Mouse (Mus musculus) embryonic facial prominence, embryonic 15.5 days (tissue): ENCODE measurements around the gene Col6a1. TPM values are rescaled to one million over a fixed set of nuclear protein-coding genes. Genes with fewer than 3 reads are reported as not detected.

ENCODE experiments used
- polyA plus RNA-seq: library from polyadenylated mRNA; unstranded; fragments of >200 nt; fragmentation: Nextera tagmentation; extraction: Ambion mirVana; gene quantifications from 2 replicates; pipeline ENCODE4 v1.2.1, GENCODE M21; 2015

Gene Col6a1
- polyA plus RNA-seq, 1 experiment from 2014 or later = 419 TPM

Other genes with a start within 250 kb of the Col6a1 start
- 28.3 and 38.6 TPM in 2 replicates for gene Lss, start 194.6 kb downstream of the Col6a1 start, polyA plus RNA-seq
- 0.13 TPM in 1 of 2 replicates, not detected in the other for gene Spatc1l, start 163.9 kb downstream of the Col6a1 start, polyA plus RNA-seq
- gene Ftcd, start 150.5 kb downstream of the Col6a1 start, polyA plus RNA-seq = 0.14 TPM in 1 of 2 replicates, not detected in the other
- gene Col6a2, start 102.5 kb downstream of the Col6a1 start, polyA plus RNA-seq = 390 and 438 TPM in 2 replicates
- 26.8 and 27.7 TPM in 2 replicates for gene Pcbp3, start 235.7 kb upstream of the Col6a1 start, polyA plus RNA-seq